22 mouse cellular contexts compared by ENCODE assay signal in the genomic region with DNA sequence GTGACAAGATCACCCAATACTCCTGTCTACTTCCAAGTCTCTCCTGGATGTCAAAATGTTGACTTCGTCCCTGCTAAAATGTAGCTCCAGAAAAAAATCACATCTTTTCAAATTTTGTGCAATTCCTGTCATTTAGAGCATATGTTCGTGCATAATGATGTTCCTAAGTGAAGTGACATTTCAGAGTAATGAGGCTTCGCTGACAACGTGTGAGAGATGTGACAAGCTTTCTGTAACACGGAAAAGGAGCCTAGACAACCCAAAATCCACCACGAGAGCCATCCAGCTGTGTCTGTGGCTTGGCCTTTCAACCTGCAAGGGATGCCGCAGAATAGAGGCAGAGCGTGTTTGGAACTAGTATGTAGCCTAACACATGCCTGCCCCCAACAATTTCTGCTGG.
DNase-seq lines count a peak whose midpoint lies in the region; ATAC-seq lines count a peak whose summit lies in the region.
"Had no signal": no experiment of that assay in that cellular context is flagged by ENCODE, and none has a peak within 500 bp of the region (broad histone marks: within the 10 kb centered on the region; RNA-seq: fewer than 3 reads in every experiment).

No protein-coding gene starts in this region.

- H3K4me1 ChIP-seq in forebrain, embryonic 16.5 days (replicated peaks; ENCODE audit: control insufficient read depth, insufficient read depth, low read length): peaks cover 9% of the 10 kb centered on the region; the same call in 1 of the 2 replicates
- no peaks in the 10 kb centered on the region for H3K4me1 ChIP-seq in forebrain, embryonic 10.5 days
- H3K4me1 ChIP-seq: heart, embryonic 12.5 days; heart, embryonic 15.5 days; hindbrain, embryonic 10.5 days; hindbrain, embryonic 13.5 days; intestine, embryonic 15.5 days had no signal

- H3K4me3 ChIP-seq in forebrain, embryonic 16.5 days (replicated peaks; ENCODE audit: low read length): no peak overlapping the region
- H3K4me3 ChIP-seq in forebrain, embryonic 10.5 days: no peak overlapping the region
- H3K4me3 ChIP-seq: heart, embryonic 12.5 days; heart, embryonic 15.5 days; hindbrain, embryonic 10.5 days; hindbrain, embryonic 13.5 days; intestine, embryonic 15.5 days had no signal

- peaks cover 5% of the 10 kb centered on the region; the same call in 1 of the 2 replicates for H3K9me3 ChIP-seq in forebrain, embryonic 16.5 days (ENCODE audit: control insufficient read depth, low read length)
- no peaks in the 10 kb centered on the region; the same call in 1 of the 2 replicates for H3K9me3 ChIP-seq in forebrain, embryonic 10.5 days
- H3K9me3 ChIP-seq: heart, embryonic 15.5 days; intestine, embryonic 15.5 days had no signal

- H3K36me3 ChIP-seq in forebrain, embryonic 16.5 days (ENCODE audit: control insufficient read depth, insufficient read depth): no peaks in the 10 kb centered on the region
- H3K36me3 ChIP-seq in forebrain, embryonic 10.5 days (replicated peaks): no peaks in the 10 kb centered on the region
- H3K36me3 ChIP-seq: heart, embryonic 12.5 days; heart, embryonic 15.5 days; hindbrain, embryonic 10.5 days; hindbrain, embryonic 13.5 days; intestine, embryonic 15.5 days had no signal

- H3K27ac ChIP-seq in forebrain, embryonic 16.5 days (ENCODE audit: low read length): peak overlapping the region; percentile 12; the same call in 1 of the 2 replicates
- no peak overlapping the region for H3K27ac ChIP-seq in forebrain, embryonic 10.5 days
- H3K27ac ChIP-seq: heart, embryonic 15.5 days; hindbrain, embryonic 10.5 days; hindbrain, embryonic 13.5 days; intestine, embryonic 15.5 days had no signal

- H3K4me2 ChIP-seq in forebrain, embryonic 16.5 days (ENCODE audit: low read length): no peak overlapping the region
- H3K4me2 ChIP-seq: heart, embryonic 12.5 days; heart, embryonic 15.5 days; hindbrain, embryonic 13.5 days; intestine, embryonic 15.5 days had no signal

- H3K9ac ChIP-seq in forebrain, embryonic 16.5 days (replicated peaks; ENCODE audit: low read depth, low read length): no peak overlapping the region
- H3K9ac ChIP-seq: heart, embryonic 12.5 days; heart, embryonic 15.5 days; hindbrain, embryonic 13.5 days; intestine, embryonic 15.5 days had no signal

- 58% methylated on average over 8 of the region's 8 CpGs for WGBS in forebrain, embryonic 16.5 days
- 90% methylated on average over 8 of the region's 8 CpGs for WGBS in forebrain, embryonic 10.5 days

- peak; percentile 66 for ATAC-seq in forebrain, embryonic 16.5 days
- ATAC-seq: CD4-positive, CD25-positive, alpha-beta regulatory T cell, adult 4 months; hindbrain, embryonic 16.5 days; intestine, embryonic 15.5 days had no signal

- no peaks in the 10 kb centered on the region for H3K27me3 ChIP-seq in forebrain, embryonic 16.5 days (replicated peaks; ENCODE audit: control insufficient read depth, insufficient read depth, low read length)
- H3K27me3 ChIP-seq in forebrain, embryonic 10.5 days (ENCODE audit: poor library complexity, severe bottlenecking): no peaks in the 10 kb centered on the region
- H3K27me3 ChIP-seq: heart, embryonic 12.5 days; heart, embryonic 15.5 days; hindbrain, embryonic 13.5 days; intestine, embryonic 15.5 days had no signal

- DNase-seq in forebrain, embryonic 10.5 days (ENCODE audit: extremely low spot score, low spot score): no peak
- peak; percentile 4 for DNase-seq in layer of hippocampus, adult 9-11 months
- DNase-seq in layer of hippocampus, adult 8-10 months (ENCODE audit: low spot score in 2 of 2): no peak
- DNase-seq in telencephalon, adult 2 months (ENCODE audit: low read depth, low spot score): peak; percentile 22
- no peak for DNase-seq in neural tube, embryonic 10.5 days (ENCODE audit: extremely low spot score, low spot score)
- DNase-seq: adrenal gland, adult 2 months; adrenal gland, postnatal 14 days; cerebellum, adult 18-20 months; cerebellum, adult 9-10 months; cerebellum, postnatal 14 days; gastrocnemius, postnatal 25 days; heart, adult 18-20 months; heart, postnatal 10 days; heart, postnatal 36 days had no signal

Comparison
In these comparisons a context has a peak if more than half of its experiments do, and no peak if none do; other contexts are left out.
1. DNase-seq: peak in layer of hippocampus, adult 9-11 months (single experiment) and telencephalon, adult 2 months (single experiment); none in forebrain, embryonic 10.5 days (single experiment), layer of hippocampus, adult 8-10 months (0 of 2) and neural tube, embryonic 10.5 days (single experiment).